Mouse (Mus musculus) hindbrain, postnatal 0 days (tissue): ENCODE data around the gene Cul3. TPM values are rescaled to one million over a fixed set of nuclear protein-coding genes. Genes with fewer than 3 reads are reported as not detected.
"Not testable (repeated sequence)": the region's sequence is repeated elsewhere in the genome, so short reads cannot be mapped to it uniquely, and the experiment has no call there.

ENCODE experiments used
- ATAC-seq: fragments of 200-750 bp; cut with Nextera tagmentation; 2 replicates; pipeline ENCODE4 v1.8.0; 2017; ENCODE audit warnings: mild to moderate bottlenecking, moderate TSS enrichment, moderate library complexity
- DNase-seq: peaks from one replicate; pipeline ENCODE4 v3.0.0-alpha.2; 2015; ENCODE audit warnings: low spot score
- H3K27ac ChIP-seq: fragments of 300-500 bp; sonication (generic); 2 replicates; pipeline ENCODE4 v1.5.1; 2014; ENCODE audit warnings: mild to moderate bottlenecking
- H3K27me3 ChIP-seq: fragments of 300-500 bp; sonication (generic); 2 replicates; pipeline ENCODE4 v1.6.1; 2014; ENCODE audit warnings: low read length, mixed read lengths; ENCODE audit not compliant: insufficient read depth
- H3K36me3 ChIP-seq: fragments of 300-500 bp; sonication (generic); 2 replicates; pipeline ENCODE4 v1.6.1; 2014; ENCODE audit warnings: low read length, mixed read lengths; ENCODE audit not compliant: insufficient read depth
- H3K4me1 ChIP-seq: fragments of 300-500 bp; sonication (generic); 2 replicates; pipeline ENCODE4 v1.6.1; 2014; ENCODE audit warnings: antibody characterized with exemption, low read length, mixed read lengths; ENCODE audit not compliant: insufficient read depth
- H3K4me2 ChIP-seq: fragments of 300-500 bp; sonication (generic); 2 replicates; pipeline ENCODE4 v1.6.1; 2014; ENCODE audit warnings: low read depth, mild to moderate bottlenecking, low read length, moderate library complexity, mixed read lengths
- H3K4me3 ChIP-seq: fragments of 300-500 bp; sonication (generic); 2 replicates; pipeline ENCODE4 v1.5.1; 2014; ENCODE audit warnings: low read length
- H3K9ac ChIP-seq: fragments of 300-500 bp; sonication (generic); replicated peaks from 2 replicates; pipeline ENCODE4 v1.6.1; 2014; ENCODE audit warnings: mild to moderate bottlenecking, low read length, moderate library complexity, mixed read lengths
- H3K9me3 ChIP-seq: fragments of 300-500 bp; sonication (generic); 2 replicates; pipeline ENCODE4 v1.6.1; 2016; ENCODE audit warnings: low read length, mixed read lengths
- CTCF ChIP-seq: IDR thresholded peaks from 2 replicates; pipeline ENCODE4 v1.5.1; 2016; ENCODE audit warnings: antibody characterized with exemption, control low read depth, low read depth
- WGBS: fragments of 180-500 bp; shearing (Covaris S2); extraction: QIAGEN DNeasy Blood & Tissue Kit; methylation state at CpG from one replicate; pipeline ENCODE4 v1.1.7; 2014; 5-methylcytosine and 5-hydroxymethylcytosine counted together
- polyA plus RNA-seq: library from polyadenylated mRNA; unstranded; fragments of >200 nt; fragmentation: Nextera tagmentation; extraction: Ambion mirVana; gene quantifications from 2 replicates; pipeline ENCODE4 v1.2.1, GENCODE M21; 2015
- total RNA-seq: library from RNA; depleted of rRNA; stranded (reverse); fragments of >200 nt; gene quantifications from 2 replicates; pipeline ENCODE4 v1.2.3, GENCODE M21; 2014

Gene Cul3
- total and polyA plus RNA-seq, 2 experiments from 2014 or later: 33.1 to 47.6 TPM

DNA sequence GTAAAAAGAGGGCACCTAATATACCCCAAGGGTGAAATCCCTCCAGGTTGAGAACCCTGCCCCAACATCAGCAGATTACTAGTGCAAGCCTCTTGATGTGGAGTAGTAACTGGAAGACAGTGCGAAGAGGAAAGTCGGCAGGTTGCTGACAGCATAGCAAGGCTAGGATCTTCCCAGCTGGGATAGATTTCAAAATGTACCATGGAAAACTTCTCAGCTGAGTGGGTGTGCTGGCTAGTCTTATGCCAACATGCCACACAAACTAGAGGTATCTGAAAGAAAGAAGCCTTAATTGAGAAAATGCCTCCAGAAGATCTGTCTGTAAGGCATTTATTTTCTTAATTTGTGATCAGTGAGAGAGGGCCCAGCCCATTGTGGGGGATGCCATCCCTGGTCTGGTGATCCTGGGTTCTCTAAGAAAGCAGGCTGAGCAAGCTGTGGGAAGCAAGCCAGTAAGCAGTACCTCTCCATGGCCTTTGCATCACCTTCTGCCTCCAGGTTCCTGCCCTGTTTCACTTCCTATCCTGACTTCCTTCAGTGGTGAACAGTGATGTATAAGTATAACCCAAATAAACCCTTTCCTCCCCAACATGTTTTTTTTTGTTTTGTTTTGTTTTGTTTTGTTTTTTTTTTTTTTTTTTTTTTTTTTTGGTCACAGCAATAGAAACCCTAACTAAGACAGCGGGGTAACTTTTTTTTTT lies 31.1 kb upstream of the Cul3 start:
- Histone ChIP-seq H3K27ac (no peak overlapping the region), H3K36me3 (no peaks in the 10 kb centered on the region), H3K9me3 (no peaks in the 10 kb centered on the region), H3K4me2 (no peak overlapping the region), H3K27me3 (no peaks in the 10 kb centered on the region), H3K4me3 (no peak overlapping the region), H3K4me1 (no peaks in the 10 kb centered on the region), H3K9ac (no peak overlapping the region)
- no peak for TF ChIP-seq CTCF
- 94% methylated on average over 3 of the region's 3 CpGs for WGBS
- ATAC-seq (no peak), DNase-seq (no peak)

DNA sequence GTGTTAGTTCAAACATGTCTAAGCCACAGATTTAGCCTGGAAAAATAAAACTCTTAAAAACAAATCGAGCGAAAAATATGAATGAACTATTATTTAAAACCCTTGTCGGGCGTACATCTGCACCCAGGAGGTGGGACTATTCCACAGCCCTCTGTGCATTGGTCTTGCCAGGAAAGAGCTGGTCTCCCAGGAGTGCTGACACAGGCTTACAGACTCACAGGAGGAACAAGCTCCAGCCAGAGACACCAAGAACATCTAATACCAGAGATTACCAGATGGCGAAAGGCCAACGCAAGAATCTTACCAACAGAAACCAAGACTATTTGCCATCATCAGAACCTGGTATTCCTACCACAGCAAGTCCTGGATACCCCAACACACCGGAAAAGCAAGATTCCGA lies 23.2 kb upstream of the Cul3 start:
- Histone ChIP-seq H3K36me3 (no peaks in the 10 kb centered on the region), H3K9me3 (no peaks in the 10 kb centered on the region), H3K4me1 (no peaks in the 10 kb centered on the region), H3K4me3 (no peak overlapping the region), H3K27me3 (no peaks in the 10 kb centered on the region), H3K9ac (no peak overlapping the region), H3K27ac (no peak overlapping the region), H3K4me2 (no peak overlapping the region)
- no peak for TF ChIP-seq CTCF
- DNase-seq: no peak
- 89% methylated on average over 8 of the region's 8 CpGs for WGBS
- ATAC-seq: no peak

DNA sequence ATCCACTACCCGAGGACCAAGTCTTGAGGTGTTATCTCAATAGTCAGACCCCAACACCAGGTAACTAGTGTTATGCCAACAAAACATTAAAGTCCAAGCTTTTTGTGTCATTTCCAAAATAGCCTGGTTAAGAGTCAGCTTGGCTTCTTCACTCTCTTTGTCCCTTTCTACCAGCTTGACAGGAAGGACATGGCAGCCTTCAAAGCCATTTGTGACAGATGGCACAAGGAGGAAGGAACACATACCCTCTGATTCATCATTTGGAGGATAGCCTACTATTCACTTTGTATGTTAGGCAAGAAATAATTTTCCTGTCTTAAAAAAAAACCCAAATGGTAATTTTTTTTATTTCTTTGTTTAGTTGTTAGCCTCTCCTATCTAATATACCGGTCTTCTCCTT lies 22.7 kb upstream of the Cul3 start:
- Histone ChIP-seq H3K9ac (no peak overlapping the region), H3K4me1 (no peaks in the 10 kb centered on the region), H3K36me3 (no peaks in the 10 kb centered on the region), H3K4me3 (no peak overlapping the region), H3K27me3 (no peaks in the 10 kb centered on the region), H3K27ac (no peak overlapping the region), H3K4me2 (no peak overlapping the region), H3K9me3 (no peaks in the 10 kb centered on the region)
- DNase-seq (no peak), ATAC-seq (no peak)
- 88% methylated on average over 2 of the region's 2 CpGs for WGBS
- TF ChIP-seq CTCF: no peak

DNA sequence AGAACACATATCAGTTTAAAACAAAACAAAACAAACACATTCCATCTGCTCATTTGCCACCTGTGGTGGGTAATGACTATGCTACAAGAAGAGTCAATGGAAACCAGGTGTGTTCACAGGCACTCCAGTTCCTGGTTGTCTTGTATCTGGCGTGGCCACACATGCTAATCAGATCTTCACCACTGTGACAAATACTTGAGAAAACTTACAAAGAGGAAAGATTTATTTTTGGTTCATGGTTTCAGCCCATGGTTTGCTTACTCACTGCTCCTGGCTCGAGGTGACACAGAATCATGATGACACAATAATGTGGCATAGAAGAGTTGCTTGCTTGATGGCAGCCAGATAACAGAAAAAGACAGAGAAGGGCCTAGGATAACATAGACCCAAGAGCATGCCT lies 22.1 kb upstream of the Cul3 start:
- Histone ChIP-seq H3K9ac (no peak overlapping the region), H3K27ac (no peak overlapping the region), H3K36me3 (no peaks in the 10 kb centered on the region), H3K27me3 (no peaks in the 10 kb centered on the region), H3K4me3 (no peak overlapping the region), H3K4me1 (no peaks in the 10 kb centered on the region), H3K9me3 (no peaks in the 10 kb centered on the region), H3K4me2 (no peak overlapping the region)
- DNase-seq (no peak), ATAC-seq (no peak)
- TF ChIP-seq CTCF: no peak
- WGBS: 73% methylated on average over 2 of the region's 2 CpGs

DNA sequence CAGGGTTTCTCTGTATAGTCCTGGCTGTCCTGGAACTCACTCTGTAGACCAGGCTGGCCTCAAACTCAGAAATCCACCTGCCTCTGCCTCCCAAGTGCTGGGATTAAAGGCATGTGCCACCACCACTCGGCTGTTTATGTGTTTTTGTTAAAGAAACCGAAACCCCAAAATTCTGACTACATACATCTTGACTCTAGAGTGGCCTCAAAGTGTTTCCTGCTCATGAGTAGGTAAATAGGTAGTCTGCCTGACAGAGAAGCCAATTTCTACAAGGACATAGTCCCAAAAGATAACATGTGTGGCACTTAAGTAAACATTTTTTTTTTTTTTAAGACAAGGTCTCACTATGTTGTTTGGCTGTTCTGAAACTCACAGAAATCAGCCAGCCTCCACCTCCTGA lies 21.5 kb upstream of the Cul3 start:
- not testable (repeated sequence) for H3K27me3 ChIP-seq, H3K9ac ChIP-seq, H3K9me3 ChIP-seq, H3K4me3 ChIP-seq, H3K4me2 ChIP-seq, H3K4me1 ChIP-seq, DNase-seq, ATAC-seq, H3K27ac ChIP-seq, H3K36me3 ChIP-seq
- 91% methylated on average over 2 of the region's 2 CpGs for whole genome bisulfite sequencing

DNA sequence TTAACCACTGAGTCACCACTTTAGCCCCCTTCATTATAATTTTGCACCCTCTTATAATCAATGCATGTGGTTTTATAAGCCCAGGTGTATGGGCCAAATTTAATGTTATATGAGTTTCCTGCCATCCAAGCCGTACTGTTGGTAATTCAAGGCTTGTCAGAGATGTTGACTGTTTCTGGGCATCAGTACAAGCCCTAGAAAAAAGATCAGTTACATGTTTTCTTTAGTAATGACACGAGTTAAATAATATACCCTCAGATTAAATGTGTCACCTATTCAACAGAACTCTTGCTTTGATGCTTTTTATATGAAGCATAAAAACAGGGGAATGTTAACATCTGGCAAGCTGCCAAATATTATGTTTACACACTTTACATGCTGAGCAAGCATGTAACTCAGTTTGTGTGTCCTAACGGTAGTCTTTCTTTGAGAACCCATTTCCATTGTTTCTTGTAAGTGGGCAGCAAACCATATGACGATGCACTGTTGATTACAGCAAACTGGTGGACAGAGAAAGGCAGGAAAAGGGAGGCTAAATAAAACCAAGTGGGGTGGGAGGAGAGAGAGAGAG lies 19.8 kb upstream of the Cul3 start:
- no peaks in the 10 kb centered on the region for H3K27me3 ChIP-seq
- no peak overlapping the region for H3K4me2 ChIP-seq
- no peak for TF ChIP-seq CTCF
- DNase-seq (no peak), ATAC-seq (no peak)
- H3K9me3 ChIP-seq: no peaks in the 10 kb centered on the region
- no peaks in the 10 kb centered on the region for H3K4me1 ChIP-seq
- no peak overlapping the region for H3K9ac ChIP-seq
- H3K4me3 ChIP-seq: no peak overlapping the region
- H3K36me3 ChIP-seq: no peaks in the 10 kb centered on the region
- WGBS: 21% methylated on average over 4 of the region's 4 CpGs
- no peak overlapping the region for H3K27ac ChIP-seq

DNA sequence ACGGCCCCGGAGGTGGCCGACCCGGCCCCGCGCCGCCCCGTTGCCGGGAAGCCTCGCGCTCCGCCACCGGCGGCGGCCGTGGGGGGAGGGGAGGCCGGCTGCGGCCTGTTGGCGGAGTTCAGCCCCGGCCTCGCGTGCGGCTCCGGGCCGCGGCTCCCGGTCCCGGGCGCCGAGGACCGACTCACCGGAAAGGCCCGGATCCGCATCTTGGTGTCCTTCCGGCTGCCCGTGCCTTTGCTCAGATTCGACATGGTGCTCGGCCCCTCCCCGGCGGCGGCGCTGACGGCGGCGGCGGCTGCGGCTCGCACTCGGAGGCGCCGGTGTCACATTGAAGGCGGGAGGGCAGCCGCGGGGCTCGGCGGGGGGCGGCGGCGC lies 232 bp downstream of the Cul3 start:
- no peaks in the 10 kb centered on the region for H3K27me3 ChIP-seq
- ATAC-seq: peak; percentile 22
- peak overlapping the region; percentile 88 for H3K9ac ChIP-seq
- H3K4me1 ChIP-seq: peaks cover 4% of the 10 kb centered on the region
- under 1% methylated on average over 46 of the region's 59 CpGs for WGBS
- no peak for TF ChIP-seq CTCF
- no peaks in the 10 kb centered on the region for H3K36me3 ChIP-seq
- peak overlapping the region; percentile 79 for H3K4me2 ChIP-seq
- peak; percentile 73 for DNase-seq
- no peaks in the 10 kb centered on the region for H3K9me3 ChIP-seq
- peak overlapping the region; percentile 82 for H3K4me3 ChIP-seq
- peak overlapping the region; percentile 99 for H3K27ac ChIP-seq
